Mouse (Mus musculus) activated CD4-positive, CD25-positive, alpha-beta regulatory T cell (primary cell): Measurements from ENCODE around the gene Gm3047. TPM values are rescaled to one million over a fixed set of nuclear protein-coding genes. Genes with fewer than 3 reads are reported as not detected.

Source experiments
- polyA plus RNA-seq, 2 experiments: library from polyadenylated mRNA; unstranded; fragments of 100-300 nt; shearing (Covaris generic); gene quantifications; one replicate each; pipeline ENCODE4 v1.2.1; 2017

Gene Gm3047
- under 1 TPM in 1 of 2 experiments, not detected in 1; 0.36 TPM for polyA plus RNA-seq

GRCm38 (mm10) chr14:4555105-4555504, at the start of gene Gm3047:
TSS of gene Gm3047 (plus strand) at chr14:4555405.

Other genes starting within 250 kb of the Gm3047 start
- under 1 TPM in 1 of 2 experiments, not detected in 1; 0.25 TPM for gene Gm3149, start 238.1 kb upstream of the Gm3047 start, polyA plus RNA-seq
- 1 to 10 TPM in 1 of 2 experiments, under 1 TPM in 1; 0.97 to 5.0 TPM for gene 2610042L04Rik, start 220.6 kb upstream of the Gm3047 start, polyA plus RNA-seq
- under 1 TPM in 1 of 2 experiments, not detected in 1; 0.16 TPM for gene Gm3159, start 157.9 kb upstream of the Gm3047 start, polyA plus RNA-seq
- 1 to 10 TPM in 1 of 2 experiments, under 1 TPM in 1; 0.87 to 1.6 TPM for gene Gm3164, start 140.0 kb upstream of the Gm3047 start, polyA plus RNA-seq
- not detected for gene Gm3173, start 124.4 kb upstream of the Gm3047 start, polyA plus RNA-seq
- under 1 TPM in 1 of 2 experiments, not detected in 1; 0.23 TPM for gene Gm3182, start 73.7 kb upstream of the Gm3047 start, polyA plus RNA-seq
- not detected for gene Gm8159, start 76.9 kb downstream of the Gm3047 start, polyA plus RNA-seq
- gene Gm3239, start 108.8 kb downstream of the Gm3047 start, polyA plus RNA-seq = not detected
- gene Gm7876, start 153.8 kb downstream of the Gm3047 start, polyA plus RNA-seq = not detected
- 1 to 10 TPM in 1 of 2 experiments, under 1 TPM in 1; 0.58 to 2.4 TPM for gene Gm3252, start 171.4 kb downstream of the Gm3047 start, polyA plus RNA-seq
- gene Gm9602, start 220.9 kb downstream of the Gm3047 start, polyA plus RNA-seq = not detected